In genomic region chr2:29819363-29819762, GRCm38 (mm10) we compare ENCODE assay signal across 8 mouse cellular contexts. TPM values are rescaled to one million over a fixed set of nuclear protein-coding genes. Genes with fewer than 3 reads are reported as not detected.
DNase-seq lines count a peak whose midpoint lies in the region; ATAC-seq and TF ChIP-seq lines count a peak whose summit lies in the region.

No protein-coding gene starts in this region.

- H3K27ac ChIP-seq in heart, embryonic 11.5 days (ENCODE audit: low read depth, low read length), result 0 out of 2 replicates have a peak overlapping the region, but pooled peaks have one; percentile 10
- H3K27ac ChIP-seq in cortical plate, adult 2 months (ENCODE audit: insufficient read depth, low read length), result peak overlapping the region; percentile 87; the same call in 1 of the 2 replicates
- H3K27ac ChIP-seq in hindbrain, embryonic 13.5 days, result peak overlapping the region; percentile 98
- peak overlapping the region; percentile 92 for H3K27ac ChIP-seq in midbrain, embryonic 10.5 days (replicated peaks)

- H3K4me3 ChIP-seq in heart, embryonic 11.5 days (ENCODE audit: low read depth, low read length), result no peak overlapping the region; the same call in 1 of the 2 replicates
- H3K4me3 ChIP-seq in cortical plate, adult 2 months (ENCODE audit: insufficient read depth, low read length), result peak overlapping the region; percentile 53; the same call in 1 of the 2 replicates
- 0 out of 2 replicates have a peak overlapping the region, but pooled peaks have one; percentile 43 for H3K4me3 ChIP-seq in hindbrain, embryonic 13.5 days
- peak overlapping the region; percentile 47 for H3K4me3 ChIP-seq in midbrain, embryonic 10.5 days

- ATAC-seq in heart, embryonic 11.5 days (replicated peaks; ENCODE audit: insufficient number of reproducible peaks, low FRiP score, low TSS enrichment), result no peak
- ATAC-seq in hindbrain, embryonic 13.5 days (ENCODE audit: low FRiP score), result no peak

- H3K27me3 ChIP-seq in heart, embryonic 11.5 days (ENCODE audit: control insufficient read depth, insufficient read depth, low read length), result no peaks in the 10 kb centered on the region
- no peaks in the 10 kb centered on the region for H3K27me3 ChIP-seq in hindbrain, embryonic 13.5 days
- H3K27me3 ChIP-seq in midbrain, embryonic 10.5 days (ENCODE audit: low read depth, poor library complexity, severe bottlenecking), result peaks cover 16% of the 10 kb centered on the region; the same call in 1 of the 2 replicates

- H3K9ac ChIP-seq in heart, embryonic 11.5 days (ENCODE audit: low read depth, low read length), result no peak overlapping the region
- no peak overlapping the region; the same call in 1 of the 2 replicates for H3K9ac ChIP-seq in hindbrain, embryonic 13.5 days

- peaks cover 4% of the 10 kb centered on the region; the same call in 1 of the 2 replicates for H3K36me3 ChIP-seq in heart, embryonic 11.5 days (ENCODE audit: control insufficient read depth, insufficient read depth, low read length)
- H3K36me3 ChIP-seq in hindbrain, embryonic 13.5 days, result peaks cover 27% of the 10 kb centered on the region
- H3K36me3 ChIP-seq in midbrain, embryonic 10.5 days, result peaks cover 27% of the 10 kb centered on the region

- no peaks in the 10 kb centered on the region for H3K9me3 ChIP-seq in heart, embryonic 11.5 days (replicated peaks; ENCODE audit: control insufficient read depth, low read length)
- H3K9me3 ChIP-seq in hindbrain, embryonic 13.5 days, result no peaks in the 10 kb centered on the region
- H3K9me3 ChIP-seq in midbrain, embryonic 10.5 days (replicated peaks), result no peaks in the 10 kb centered on the region

- peak overlapping the region; percentile 84 for H3K4me2 ChIP-seq in heart, embryonic 11.5 days
- peak overlapping the region; percentile 68 for H3K4me2 ChIP-seq in hindbrain, embryonic 13.5 days

- peaks cover 6% of the 10 kb centered on the region; the same call in 1 of the 2 replicates for H3K4me1 ChIP-seq in heart, embryonic 11.5 days (ENCODE audit: control insufficient read depth, insufficient read depth, low read length)
- H3K4me1 ChIP-seq in cortical plate, adult 2 months (ENCODE audit: control insufficient read depth, insufficient read depth, low read length), result peaks cover 4% of the 10 kb centered on the region
- H3K4me1 ChIP-seq in hindbrain, embryonic 13.5 days (replicated peaks), result peaks cover 22% of the 10 kb centered on the region
- peaks cover 46% of the 10 kb centered on the region for H3K4me1 ChIP-seq in midbrain, embryonic 10.5 days

- 15% methylated on average over 2 of the region's 2 CpGs for WGBS in heart, embryonic 11.5 days (ENCODE audit: insufficient replicate concordance)
- WGBS in hindbrain, embryonic 13.5 days, result 9% methylated on average over 2 of the region's 2 CpGs
- 4% methylated on average over 2 of the region's 2 CpGs for WGBS in midbrain, embryonic 10.5 days

- TF ChIP-seq CTCF in cortical plate, adult 2 months (IDR thresholded peaks at IDR 0.05; ENCODE audit: extremely low read depth, insufficient read depth, low read length), result no peak

- 0 out of 2 replicates have a peak, but pooled peaks have one; percentile 14 for TF ChIP-seq POLR2A in cortical plate, adult 2 months (IDR thresholded peaks at IDR 0.05; ENCODE audit: extremely low read depth, insufficient read depth, low read length)

- no peak for DNase-seq in heart, adult 18-20 months
- no peak for DNase-seq in midbrain, embryonic 10.5 days (ENCODE audit: low spot score)
- no peak for DNase-seq in right cerebral cortex, postnatal 4 days
- no peak for DNase-seq in urinary bladder, adult 2 months (ENCODE audit: low spot score)
- no peak for DNase-seq in thymus, postnatal 10 days (ENCODE audit: low spot score in 2 of 2)

RNA-seq across cellular contexts. Expression of gene Urm1, which starts 0.5 kb away (rescaled TPM):
- polyA plus RNA-seq in heart, embryonic 11.5 days (2014; fragmentation: Nextera tagmentation; extraction: Ambion mirVana), result 17.4 and 18.1 TPM in 2 replicates
- 10 to 100 TPM; 30.3 to 39.9 TPM for total RNA-seq in heart, adult 18-20 months (2021)
- polyA plus RNA-seq in cortical plate, adult 2 months (2012; rRNA removed), result 68.6 and 75.0 TPM in 2 replicates
- 23.5 and 26.8 TPM in 2 replicates for polyA plus RNA-seq in hindbrain, embryonic 13.5 days (2015; fragmentation: Nextera tagmentation; extraction: Ambion mirVana)
- polyA plus RNA-seq in midbrain, embryonic 10.5 days (2016; fragmentation: Nextera tagmentation; extraction: Ambion mirVana), result 22.3 TPM in 2 replicates
- 36.8 and 46.5 TPM in 2 replicates for polyA plus RNA-seq in urinary bladder, adult 2 months (2012; rRNA removed)

RNA-seq across cellular contexts. Expression of gene Slc27a4, which starts 16.9 kb away (rescaled TPM):
- polyA plus RNA-seq in heart, embryonic 11.5 days (2014; fragmentation: Nextera tagmentation; extraction: Ambion mirVana), result 6.7 and 8.3 TPM in 2 replicates
- total RNA-seq in heart, adult 18-20 months (2021), result 10 to 100 TPM; 16.2 to 17.6 TPM
- 74.2 and 77.1 TPM in 2 replicates for polyA plus RNA-seq in cortical plate, adult 2 months (2012; rRNA removed)
- 32.6 and 33.4 TPM in 2 replicates for polyA plus RNA-seq in hindbrain, embryonic 13.5 days (2015; fragmentation: Nextera tagmentation; extraction: Ambion mirVana)
- 16.9 and 18.1 TPM in 2 replicates for polyA plus RNA-seq in midbrain, embryonic 10.5 days (2016; fragmentation: Nextera tagmentation; extraction: Ambion mirVana)
- polyA plus RNA-seq in urinary bladder, adult 2 months (2012; rRNA removed), result 30.0 and 33.6 TPM in 2 replicates

RNA-seq across cellular contexts. Expression of gene Trub2, which starts 31.1 kb away (rescaled TPM):
- 21.0 and 25.6 TPM in 2 replicates for polyA plus RNA-seq in heart, embryonic 11.5 days (2014; fragmentation: Nextera tagmentation; extraction: Ambion mirVana)
- 10 to 100 TPM; 31.6 to 42.1 TPM for total RNA-seq in heart, adult 18-20 months (2021)
- polyA plus RNA-seq in cortical plate, adult 2 months (2012; rRNA removed), result 37.6 and 40.0 TPM in 2 replicates
- polyA plus RNA-seq in hindbrain, embryonic 13.5 days (2015; fragmentation: Nextera tagmentation; extraction: Ambion mirVana), result 40.0 and 43.0 TPM in 2 replicates
- polyA plus RNA-seq in midbrain, embryonic 10.5 days (2016; fragmentation: Nextera tagmentation; extraction: Ambion mirVana), result 54.2 and 62.4 TPM in 2 replicates
- 21.6 and 26.1 TPM in 2 replicates for polyA plus RNA-seq in urinary bladder, adult 2 months (2012; rRNA removed)

RNA-seq across cellular contexts. Expression of gene Coq4, which starts 32.1 kb away (rescaled TPM):
- 28.8 and 30.2 TPM in 2 replicates for polyA plus RNA-seq in heart, embryonic 11.5 days (2014; fragmentation: Nextera tagmentation; extraction: Ambion mirVana)
- 10 to 100 TPM; 16.8 to 18.9 TPM for total RNA-seq in heart, adult 18-20 months (2021)
- 39.0 and 42.6 TPM in 2 replicates for polyA plus RNA-seq in cortical plate, adult 2 months (2012; rRNA removed)
- 33.4 and 34.5 TPM in 2 replicates for polyA plus RNA-seq in hindbrain, embryonic 13.5 days (2015; fragmentation: Nextera tagmentation; extraction: Ambion mirVana)
- polyA plus RNA-seq in midbrain, embryonic 10.5 days (2016; fragmentation: Nextera tagmentation; extraction: Ambion mirVana), result 48.1 and 48.6 TPM in 2 replicates
- 24.3 and 25.7 TPM in 2 replicates for polyA plus RNA-seq in urinary bladder, adult 2 months (2012; rRNA removed)

RNA-seq across cellular contexts. Expression of gene Cercam, which starts 49.6 kb away (rescaled TPM):
- 17.9 and 18.4 TPM in 2 replicates for polyA plus RNA-seq in heart, embryonic 11.5 days (2014; fragmentation: Nextera tagmentation; extraction: Ambion mirVana)
- total RNA-seq in heart, adult 18-20 months (2021), result 1 to 10 TPM; 1.9 to 2.7 TPM
- polyA plus RNA-seq in cortical plate, adult 2 months (2012; rRNA removed), result 18.4 and 21.0 TPM in 2 replicates
- 23.8 and 24.9 TPM in 2 replicates for polyA plus RNA-seq in hindbrain, embryonic 13.5 days (2015; fragmentation: Nextera tagmentation; extraction: Ambion mirVana)
- polyA plus RNA-seq in midbrain, embryonic 10.5 days (2016; fragmentation: Nextera tagmentation; extraction: Ambion mirVana), result 39.1 and 42.5 TPM in 2 replicates
- 44.7 and 49.3 TPM in 2 replicates for polyA plus RNA-seq in urinary bladder, adult 2 months (2012; rRNA removed)

Comparison
In these comparisons a context has a peak if more than half of its experiments do, and no peak if none do; other contexts are left out.
1. H3K27ac ChIP-seq: peak in every context shown above with its lines; median percentile 98 in hindbrain, embryonic 13.5 days; 92 in midbrain, embryonic 10.5 days; 87 in cortical plate, adult 2 months; 10 in heart, embryonic 11.5 days.